Mouse (Mus musculus): ENCODE data around the gene Ttll10.

Ttll10 gene

DNA sequence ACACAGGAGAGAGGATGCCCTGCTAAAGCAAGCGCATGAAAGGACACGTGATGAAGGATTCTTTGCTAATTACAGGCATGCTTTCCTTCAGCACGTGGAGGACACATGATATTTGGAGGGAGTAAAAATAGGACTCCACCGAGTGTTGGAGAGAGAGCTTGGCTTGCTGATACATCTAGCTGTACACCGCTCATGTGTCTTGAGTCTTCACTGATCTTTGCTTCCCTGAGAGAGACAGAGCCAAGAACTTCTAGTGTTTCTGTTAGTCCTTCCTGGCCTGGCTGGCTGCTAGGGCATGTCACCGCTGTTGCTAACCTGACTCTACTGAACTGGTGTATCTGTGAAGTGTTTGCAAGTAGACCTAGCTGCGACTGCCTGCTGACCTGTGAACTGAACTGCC, 35.0 kb downstream of the Ttll10 start:
- DNase-seq (ENCODE audit: low read depth, low spot score) = no peak

DNA sequence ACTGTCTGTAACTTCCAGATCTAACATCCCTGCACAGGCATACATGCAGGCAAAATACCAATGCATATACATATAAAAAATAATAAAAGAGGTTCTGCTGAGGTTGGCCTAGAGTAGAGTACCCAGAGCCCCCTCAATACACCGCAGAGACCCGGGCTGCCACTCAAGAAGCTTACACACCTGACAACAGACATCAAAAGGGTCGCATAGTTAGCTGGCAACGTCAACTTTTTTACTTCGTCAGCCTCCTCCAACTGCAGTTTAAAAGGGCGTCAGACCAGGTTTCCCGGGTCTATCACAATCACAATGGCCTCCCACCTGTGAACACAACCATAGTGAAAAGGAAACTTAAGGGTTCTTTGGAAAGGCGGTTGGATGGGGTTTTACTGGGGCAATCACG, 35.7 kb downstream of the Ttll10 start:
- peak; percentile 53 for DNase-seq (ENCODE audit: low read depth, low spot score)

DNA sequence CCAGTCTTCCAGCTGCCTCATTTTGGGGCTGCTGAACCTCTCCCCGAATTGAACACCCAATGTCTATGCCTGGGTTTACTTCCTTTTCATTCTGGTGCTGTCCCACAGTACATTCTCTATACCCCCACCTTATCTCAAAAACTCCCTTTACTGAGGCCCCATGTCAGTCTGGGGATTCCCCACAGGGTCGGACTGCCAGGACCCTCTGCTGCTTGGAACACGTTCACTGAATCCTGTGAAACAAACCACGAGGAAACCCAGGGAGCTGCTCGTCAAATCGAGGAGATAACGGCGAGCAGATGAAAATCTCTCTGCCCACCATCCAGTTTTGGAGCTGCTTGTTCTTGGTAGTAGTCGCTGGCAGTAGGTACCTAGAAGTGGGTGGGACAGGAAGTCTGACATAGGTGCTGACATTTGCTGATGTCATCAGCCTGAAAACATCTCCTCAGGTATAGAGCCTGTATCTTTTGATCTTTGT, 37.2 kb downstream of the Ttll10 start:
- DNase-seq (ENCODE audit: low read depth, low spot score) = peak; percentile 96

DNA sequence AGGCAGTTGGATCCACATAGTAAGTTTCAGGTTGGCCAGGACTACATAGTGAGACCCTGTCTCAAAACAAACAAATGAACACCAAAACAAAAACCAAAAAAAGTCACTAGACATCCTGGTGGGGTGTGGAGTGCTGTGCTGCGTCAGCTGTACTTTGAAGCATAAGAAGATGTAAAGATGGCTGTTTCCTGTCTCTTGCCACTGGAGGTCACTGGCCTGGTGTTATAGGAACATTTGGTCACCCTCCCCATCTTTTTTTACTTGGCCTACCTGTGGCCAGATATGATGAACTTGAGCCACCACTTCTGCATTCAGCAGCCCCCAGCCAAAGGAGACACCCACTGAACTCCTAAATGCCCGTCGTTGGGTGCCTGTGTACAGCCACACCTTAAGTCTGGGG, 37.8 kb downstream of the Ttll10 start:
- peak; percentile 84 for DNase-seq (ENCODE audit: low read depth, low spot score)

DNA sequence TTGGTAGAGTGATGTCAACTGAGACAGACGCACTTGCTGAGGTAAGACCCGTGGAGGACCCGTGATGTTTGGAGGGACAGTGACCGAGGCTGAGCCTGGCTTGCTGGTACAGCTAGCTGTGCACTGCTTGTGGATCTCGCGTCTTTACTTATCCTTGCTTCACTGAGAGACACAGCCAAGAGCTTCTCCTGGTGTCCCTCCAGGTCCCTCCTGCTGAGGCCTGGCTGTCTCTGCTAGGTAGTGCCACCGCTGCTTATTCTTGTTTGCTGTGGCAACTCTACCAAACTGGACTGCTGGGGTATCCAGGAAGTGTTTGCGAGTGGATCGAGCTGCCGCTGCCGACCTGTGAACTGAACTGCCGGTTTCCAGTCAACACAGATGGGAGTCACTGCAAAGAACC, 39.4 kb downstream of the Ttll10 start:
- no peak for DNase-seq (ENCODE audit: low read depth, low spot score)

DNA sequence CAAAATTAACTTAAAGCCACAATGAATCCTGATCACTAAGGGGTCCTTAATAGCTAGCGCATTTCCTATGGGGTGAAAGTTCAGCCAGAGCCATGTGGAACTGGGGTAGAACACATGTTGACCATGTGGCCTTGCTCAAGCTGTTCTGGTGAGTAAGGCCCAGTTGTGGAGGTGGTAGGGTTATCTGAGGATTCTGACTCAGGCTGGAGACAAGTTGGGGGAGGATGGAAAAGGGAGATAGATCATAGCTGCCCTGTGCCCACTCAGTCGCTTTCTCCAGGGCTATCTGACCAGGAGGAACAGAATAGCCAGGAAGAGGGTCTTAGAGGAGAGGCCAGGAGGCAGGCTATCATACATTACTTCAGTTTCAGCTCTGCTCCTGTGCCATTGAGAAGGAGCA, 44.8 kb downstream of the Ttll10 start:
- no peak for DNase-seq (ENCODE audit: low read depth, low spot score)

DNA sequence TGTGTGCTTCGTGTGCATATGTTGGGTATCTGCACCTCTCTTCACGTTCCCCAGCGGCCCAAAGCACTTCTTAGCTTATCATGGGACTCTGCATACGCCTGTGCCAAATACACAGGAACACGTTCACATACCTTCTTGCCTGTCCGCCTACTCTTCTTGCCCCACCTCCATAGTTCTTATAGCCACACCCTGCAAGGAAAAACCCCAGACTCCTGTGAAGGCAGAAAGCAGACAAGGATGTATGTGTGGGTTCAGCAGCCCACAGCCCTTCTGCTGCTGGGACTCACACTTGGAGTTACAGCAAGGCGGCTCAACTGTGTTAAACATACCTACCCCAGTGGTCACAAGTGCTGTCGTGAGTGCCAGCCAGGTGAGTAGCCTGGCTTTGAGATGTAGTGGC, 45.6 kb downstream of the Ttll10 start, which contains the start of gene Tnfrsf4:
Gene Tnfrsf4, plus strand, starts transcription at position 207 of the 400 bp plus-strand sequence.
- DNase-seq (ENCODE audit: low read depth, low spot score) = peak; percentile 87

DNA sequence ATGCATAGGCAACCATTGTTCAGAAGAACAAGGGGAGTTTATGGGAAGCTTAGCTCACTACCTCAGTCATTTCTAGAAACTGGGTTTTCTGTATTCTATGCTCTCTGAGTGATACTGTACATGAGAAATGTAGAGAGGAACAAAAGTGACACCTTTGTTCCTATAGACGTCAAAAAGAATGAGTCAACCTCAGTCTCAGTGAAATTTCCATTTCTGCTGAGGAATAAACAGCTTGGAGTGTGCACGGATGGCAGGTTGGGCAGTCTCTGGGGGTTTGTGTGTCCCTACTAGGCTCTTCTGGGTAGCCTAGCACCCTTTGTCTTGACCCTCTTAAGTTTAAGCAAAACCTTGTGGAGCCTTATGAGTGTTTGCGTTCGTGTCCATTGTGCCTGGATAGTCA, 50.8 kb downstream of the Ttll10 start:
- DNase-seq (ENCODE audit: low read depth, low spot score) = peak; percentile 71

DNA sequence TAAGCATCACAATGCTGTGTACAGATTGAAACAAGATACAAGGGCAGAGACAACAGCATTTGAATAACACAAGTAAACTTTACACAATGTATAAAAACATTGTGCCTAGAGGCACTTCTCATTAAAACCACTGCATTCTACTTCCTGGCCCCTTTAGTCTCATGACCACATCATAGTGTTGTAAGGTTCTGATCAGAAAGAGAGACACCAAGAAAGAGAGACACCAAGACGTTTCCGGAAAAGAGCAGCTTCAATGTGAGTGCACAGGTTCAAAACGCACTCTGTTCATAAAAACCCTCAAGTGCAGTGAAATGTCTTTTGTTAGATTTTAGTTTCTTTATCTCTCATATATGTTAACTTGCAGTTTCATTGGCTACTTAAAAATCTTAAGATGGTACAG, 55.1 kb downstream of the Ttll10 start:
- DNase-seq (ENCODE audit: low read depth, low spot score) = peak; percentile 80

DNA sequence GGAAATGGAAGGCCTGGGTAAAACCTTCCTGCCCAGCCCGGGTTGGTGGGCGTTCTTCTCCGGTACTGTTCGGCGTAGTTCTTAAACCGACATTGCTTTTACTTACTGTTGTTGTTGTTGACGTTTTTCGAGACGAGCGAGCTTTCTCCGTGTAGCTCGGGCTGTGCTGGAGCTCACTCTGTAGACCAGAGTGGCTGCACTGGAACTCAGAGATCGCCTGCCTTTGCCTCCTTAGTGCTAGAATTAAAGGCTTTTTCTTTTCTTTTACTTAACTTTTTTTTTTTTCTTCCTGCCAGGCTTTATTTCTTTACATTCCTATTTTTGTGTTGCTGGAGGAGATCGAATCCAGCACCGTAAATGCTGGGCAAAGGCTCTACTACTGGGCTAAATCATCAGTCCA, 65.6 kb downstream of the Ttll10 start:
- no peak for DNase-seq (ENCODE audit: low read depth, low spot score)

DNA sequence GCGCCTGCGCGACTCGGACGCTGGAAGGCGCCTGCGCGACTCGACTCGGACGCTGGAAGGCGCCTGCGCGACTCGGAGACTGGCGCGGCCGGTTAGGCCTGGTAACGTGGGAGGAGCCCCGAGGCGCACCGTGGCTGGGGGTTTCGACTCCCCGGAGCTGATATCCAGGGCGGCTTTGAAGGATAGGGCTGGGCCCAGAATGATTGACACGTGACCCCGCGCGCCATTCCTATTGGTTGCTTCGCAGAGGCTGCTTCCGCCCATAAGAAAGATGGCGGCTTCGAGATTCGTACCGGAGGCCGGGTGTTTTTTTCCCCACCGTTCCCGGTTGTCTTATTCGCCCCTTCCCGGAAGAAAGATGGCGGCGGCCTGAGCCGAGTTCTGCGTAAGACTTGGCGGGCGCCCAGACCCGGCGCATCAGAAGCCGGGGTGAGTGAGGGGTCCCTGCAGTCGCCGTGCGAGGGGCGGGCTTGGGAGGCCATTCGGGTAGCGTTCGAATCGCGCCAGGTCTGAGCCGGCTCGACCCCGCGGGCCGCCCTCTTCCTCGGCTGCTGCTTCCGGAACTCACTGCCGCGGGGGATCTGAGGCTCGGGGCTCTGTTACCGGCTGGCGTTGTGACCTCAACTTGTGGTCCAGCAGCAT, 66.2 kb downstream of the Ttll10 start:
- peak; percentile 96 for DNase-seq (ENCODE audit: low read depth, low spot score)

DNA sequence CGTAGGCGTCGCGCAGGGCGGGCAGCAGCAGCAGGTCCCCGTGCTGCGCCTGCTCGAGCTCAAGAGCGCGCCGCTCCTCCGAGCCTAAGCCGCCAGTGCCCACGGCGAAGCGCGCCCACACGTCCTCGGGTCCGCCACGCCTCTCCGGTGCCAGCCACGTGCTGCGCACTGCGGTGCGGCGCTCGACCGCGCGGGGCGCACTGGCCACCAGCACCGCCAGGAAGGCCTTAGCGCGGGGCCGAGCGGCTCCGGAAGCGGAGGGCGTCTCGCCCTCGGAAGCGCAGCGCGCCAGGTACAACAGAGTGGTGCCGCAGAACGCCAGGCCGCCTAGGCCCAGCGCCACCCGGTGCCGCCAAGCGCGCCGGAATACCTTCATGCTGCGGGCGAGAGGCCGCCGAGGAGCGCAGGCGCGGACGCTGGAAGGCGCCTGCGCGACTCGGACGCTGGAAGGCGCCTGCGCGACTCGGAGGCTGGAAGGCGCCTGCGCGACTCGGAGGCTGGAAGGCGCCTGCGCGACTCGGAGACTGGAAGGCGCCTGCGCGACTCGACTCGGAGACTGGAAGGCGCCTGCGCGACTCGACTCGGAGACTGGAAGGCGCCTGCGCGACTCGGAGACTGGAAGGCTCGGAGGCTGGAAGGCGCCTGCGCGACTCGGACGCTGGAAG, 66.8 kb downstream of the Ttll10 start, which contains the start of the genes B3galt6 and Sdf4:
Gene B3galt6, minus strand, starts transcription at position 409 of the 665 bp plus-strand sequence.
Gene Sdf4, plus strand, starts transcription at position 632 of the 665 bp plus-strand sequence.
- peak; percentile 93 for DNase-seq (ENCODE audit: low read depth, low spot score)

DNA sequence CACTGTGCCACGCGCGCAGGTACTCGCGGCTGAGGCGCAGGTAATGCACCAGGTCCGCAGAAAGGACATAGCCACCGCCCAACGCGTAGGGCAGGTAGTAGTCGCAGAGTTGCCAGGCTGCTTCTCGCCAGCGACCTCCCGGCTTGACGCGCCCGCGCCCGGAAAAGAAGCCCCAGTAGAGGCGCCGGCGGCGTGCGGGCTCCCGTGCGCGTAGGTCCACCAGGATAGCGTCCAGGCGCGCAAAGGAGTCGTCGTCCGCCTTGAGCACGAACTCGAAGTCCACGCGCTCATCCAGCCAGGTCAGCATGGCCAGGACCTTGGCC, 67.3 kb downstream of the Ttll10 start:
- DNase-seq (ENCODE audit: low read depth, low spot score) = no peak

DNA sequence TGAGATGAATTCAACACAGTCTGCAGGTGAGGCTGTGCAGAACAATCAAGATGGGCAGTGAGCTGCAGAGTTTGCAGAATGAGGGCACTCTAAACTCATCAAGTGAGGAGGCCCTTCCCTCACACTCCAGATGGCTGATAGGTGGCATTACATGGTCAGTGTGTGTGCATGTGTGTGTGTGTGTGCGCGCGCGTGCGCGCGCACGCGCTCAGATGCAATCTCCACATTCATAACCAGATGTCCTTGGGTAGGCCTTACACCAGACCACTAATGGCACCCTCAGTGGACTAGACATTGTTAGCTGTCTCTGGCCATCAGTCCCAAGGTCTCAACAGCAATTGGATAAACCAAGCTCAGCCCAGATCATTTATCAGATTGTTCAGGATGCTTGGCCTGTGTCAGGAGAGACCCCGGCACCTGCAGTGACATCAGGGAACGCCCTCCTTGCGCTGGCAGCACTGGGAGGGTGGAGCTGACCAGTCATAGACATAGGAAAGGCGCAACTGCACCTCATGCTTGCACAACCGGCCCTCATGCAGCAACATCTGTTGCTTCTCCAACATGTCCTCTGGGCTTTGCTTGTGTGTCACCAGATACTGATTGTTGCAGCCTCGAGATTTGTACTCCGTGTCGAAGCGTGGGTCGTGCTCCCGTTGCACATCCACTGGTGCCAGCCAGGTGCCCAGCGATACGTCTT, 67.9 kb downstream of the Ttll10 start:
- DNase-seq (ENCODE audit: low read depth, low spot score) = no peak

Measured in CD4-positive helper T cell, adult 2 months (primary cell).